24 mouse cellular contexts compared by ENCODE assay signal in the genomic region with DNA sequence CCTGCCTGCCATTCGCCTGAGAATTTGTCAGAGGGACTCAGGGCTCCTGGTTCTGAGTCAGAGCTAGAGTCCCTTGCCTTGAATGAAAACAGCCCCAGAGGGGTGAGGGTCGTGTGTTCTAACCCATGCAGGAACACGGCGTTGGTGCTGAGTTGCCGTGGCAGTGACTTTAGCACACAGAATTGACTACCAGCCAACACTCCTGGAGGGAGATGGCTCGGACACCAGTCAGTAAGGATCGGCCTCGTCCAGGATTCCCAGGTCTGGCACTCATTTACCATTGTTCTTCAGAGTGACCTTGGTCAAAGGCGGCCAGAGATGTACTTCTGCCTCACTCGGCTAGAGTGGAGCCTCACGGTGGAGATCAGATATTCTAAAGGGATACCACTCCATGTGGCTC.
"Had no signal": no experiment of that assay in that cellular context is flagged by ENCODE, and none has a peak within 500 bp of the region (broad histone marks: within the 10 kb centered on the region; RNA-seq: fewer than 3 reads in every experiment).

No protein-coding gene starts in this region.

- H3K27ac ChIP-seq: embryonic facial prominence, embryonic 10.5 days; embryonic facial prominence, embryonic 12.5 days; embryonic facial prominence, embryonic 13.5 days; embryonic facial prominence, embryonic 15.5 days; forebrain, embryonic 10.5 days; forebrain, embryonic 12.5 days; forebrain, embryonic 13.5 days; forebrain, embryonic 15.5 days; gastrocnemius, adult 2 months; heart, adult 2 months had no signal

- H3K27me3 ChIP-seq: embryonic facial prominence, embryonic 15.5 days; forebrain, embryonic 13.5 days; forebrain, embryonic 15.5 days had no signal

- H3K4me1 ChIP-seq: embryonic facial prominence, embryonic 12.5 days had no signal

- DNase-seq: cerebellum, adult 8-10 months; cerebellum, adult 9-10 months; cerebellum, adult 9-11 months; cerebellum, postnatal 25 days; cerebellum, postnatal 36 days; embryo, embryonic 11 days; forebrain, postnatal 0 days; gastrocnemius, adult 2 months; gastrocnemius, postnatal 10 days; gastrocnemius, postnatal 14 days; gastrocnemius, postnatal 25 days; gastrocnemius, postnatal 36 days; heart, adult 11 months; heart, adult 18-20 months; heart, adult 2 months had no signal

- H3K4me3 ChIP-seq: embryonic facial prominence, embryonic 10.5 days; embryonic facial prominence, embryonic 12.5 days; embryonic facial prominence, embryonic 13.5 days; embryonic facial prominence, embryonic 15.5 days; erythroblast, embryonic 14.5 days; forebrain, embryonic 10.5 days; forebrain, embryonic 12.5 days; forebrain, embryonic 13.5 days; forebrain, embryonic 15.5 days; gastrocnemius, adult 2 months; heart, adult 2 months had no signal

- H3K36me3 ChIP-seq: embryonic facial prominence, embryonic 10.5 days; embryonic facial prominence, embryonic 12.5 days; embryonic facial prominence, embryonic 13.5 days; embryonic facial prominence, embryonic 15.5 days; forebrain, embryonic 10.5 days; forebrain, embryonic 12.5 days; forebrain, embryonic 15.5 days had no signal
